Mouse (Mus musculus) ovary, postnatal 10 days (tissue): ENCODE data around the gene Cit.

Source experiments
- DNase-seq: peaks from one replicate; pipeline ENCODE4 v3.0.0; 2022; ENCODE audit warnings: low spot score

Cit gene

GRCm38 (mm10) chr5:115851029-115851365 lies 5.9 kb downstream of the Cit start:
- no peak for DNase-seq

GRCm38 (mm10) chr5:115852431-115852830 lies 7.4 kb downstream of the Cit start:
- no peak for DNase-seq

- DNase-seq: no peak
Measured at GRCm38 (mm10) chr5:115853691-115854090, 8.6 kb downstream of the Cit start.

GRCm38 (mm10) chr5:115854370-115854769 lies 9.3 kb downstream of the Cit start:
- no peak for DNase-seq

GRCm38 (mm10) chr5:115858652-115859051 lies 13.6 kb downstream of the Cit start:
- no peak for DNase-seq

- DNase-seq: no peak
Measured at GRCm38 (mm10) chr5:115859461-115859860, 14.4 kb downstream of the Cit start.

GRCm38 (mm10) chr5:115861991-115862390 lies 16.9 kb downstream of the Cit start:
- DNase-seq: no peak

- DNase-seq: no peak
Measured at GRCm38 (mm10) chr5:115862439-115862838, 17.4 kb downstream of the Cit start.

- DNase-seq: no peak
Measured at GRCm38 (mm10) chr5:115866296-115866695, 21.2 kb downstream of the Cit start.

GRCm38 (mm10) chr5:115868540-115868939 lies 23.5 kb downstream of the Cit start:
- no peak for DNase-seq

GRCm38 (mm10) chr5:115869198-115869597 lies 24.1 kb downstream of the Cit start:
- no peak for DNase-seq

- DNase-seq: no peak
Measured at GRCm38 (mm10) chr5:115871153-115871552, 26.1 kb downstream of the Cit start.

GRCm38 (mm10) chr5:115872106-115872505 lies 27.0 kb downstream of the Cit start:
- no peak for DNase-seq

- no peak for DNase-seq
Measured at GRCm38 (mm10) chr5:115872956-115873355, 27.9 kb downstream of the Cit start.

GRCm38 (mm10) chr5:115877425-115877824 lies 32.3 kb downstream of the Cit start:
- no peak for DNase-seq

- DNase-seq: no peak
Measured at GRCm38 (mm10) chr5:115882165-115882564, 37.1 kb downstream of the Cit start.

GRCm38 (mm10) chr5:115884429-115884828 lies 39.4 kb downstream of the Cit start:
- DNase-seq: no peak

GRCm38 (mm10) chr5:115893772-115894171 lies 48.7 kb downstream of the Cit start:
- DNase-seq: no peak

- no peak for DNase-seq
Measured at GRCm38 (mm10) chr5:115897036-115897435, 52.0 kb downstream of the Cit start.

- DNase-seq: no peak
Measured at GRCm38 (mm10) chr5:115907037-115908009, 62.2 kb downstream of the Cit start.

- DNase-seq: no peak
Measured at GRCm38 (mm10) chr5:115908251-115908650, 63.2 kb downstream of the Cit start.

GRCm38 (mm10) chr5:115908699-115909098 lies 63.6 kb downstream of the Cit start:
- no peak for DNase-seq

- DNase-seq: no peak
Measured at GRCm38 (mm10) chr5:115909106-115909505, 64.0 kb downstream of the Cit start.

- no peak for DNase-seq
Measured at GRCm38 (mm10) chr5:115910491-115910890, 65.4 kb downstream of the Cit start.
